Mouse (Mus musculus): Measurements from ENCODE around the gene Tmem270. TPM values are rescaled to one million over a fixed set of nuclear protein-coding genes. Genes with fewer than 3 reads are reported as not detected.

Gene Tmem270
- not detected in 2 replicates for polyA plus RNA-seq (2012; rRNA removed; ENCODE audit: low replicate concordance)

DNA sequence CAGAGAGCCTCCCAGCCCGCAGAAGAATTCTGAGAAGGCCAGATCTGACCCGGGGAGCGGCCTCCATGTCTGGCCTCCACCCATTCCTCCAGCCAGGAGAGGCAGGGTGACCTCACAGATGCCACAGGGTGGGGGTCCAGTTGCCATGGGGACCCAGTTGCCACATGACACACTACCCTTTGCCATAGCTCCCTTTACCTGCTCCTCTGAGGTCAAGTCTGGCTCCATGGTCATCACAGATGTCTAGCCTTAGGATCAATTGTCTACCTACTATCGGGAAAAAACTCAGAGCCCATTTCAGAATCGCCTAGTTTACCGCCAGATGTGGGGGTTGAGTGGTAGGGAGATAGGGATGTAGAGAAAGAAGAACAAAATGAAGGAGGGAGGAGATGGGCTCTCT lies at the start of gene Tmem270:
TSS of gene Tmem270 (minus strand) at position 101 of the 400 bp plus-strand sequence.

DNA sequence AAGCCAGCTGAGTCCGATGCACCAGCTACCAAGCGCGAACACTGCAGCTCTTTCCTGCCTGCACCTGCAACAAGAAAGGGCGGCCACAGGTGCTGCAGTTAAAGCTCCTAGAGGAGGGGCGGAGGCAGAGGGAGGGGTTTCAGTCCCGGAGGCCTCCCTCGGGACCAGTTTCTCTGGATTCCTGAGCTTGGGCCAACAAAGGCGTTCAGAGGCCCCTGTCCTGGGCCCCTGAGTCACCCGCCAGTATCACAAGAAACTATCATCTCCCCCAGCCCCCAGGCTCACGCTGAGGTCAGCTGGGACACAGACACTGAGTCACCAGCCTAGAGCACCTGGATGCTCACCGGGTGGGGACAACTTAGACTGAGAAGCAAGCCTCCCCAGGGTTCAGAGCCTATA lies 40.3 kb upstream of the Tmem270 start, which contains the start of gene Cldn4:
TSS of gene Cldn4 (minus strand) at position 78 of the 399 bp plus-strand sequence.

DNA sequence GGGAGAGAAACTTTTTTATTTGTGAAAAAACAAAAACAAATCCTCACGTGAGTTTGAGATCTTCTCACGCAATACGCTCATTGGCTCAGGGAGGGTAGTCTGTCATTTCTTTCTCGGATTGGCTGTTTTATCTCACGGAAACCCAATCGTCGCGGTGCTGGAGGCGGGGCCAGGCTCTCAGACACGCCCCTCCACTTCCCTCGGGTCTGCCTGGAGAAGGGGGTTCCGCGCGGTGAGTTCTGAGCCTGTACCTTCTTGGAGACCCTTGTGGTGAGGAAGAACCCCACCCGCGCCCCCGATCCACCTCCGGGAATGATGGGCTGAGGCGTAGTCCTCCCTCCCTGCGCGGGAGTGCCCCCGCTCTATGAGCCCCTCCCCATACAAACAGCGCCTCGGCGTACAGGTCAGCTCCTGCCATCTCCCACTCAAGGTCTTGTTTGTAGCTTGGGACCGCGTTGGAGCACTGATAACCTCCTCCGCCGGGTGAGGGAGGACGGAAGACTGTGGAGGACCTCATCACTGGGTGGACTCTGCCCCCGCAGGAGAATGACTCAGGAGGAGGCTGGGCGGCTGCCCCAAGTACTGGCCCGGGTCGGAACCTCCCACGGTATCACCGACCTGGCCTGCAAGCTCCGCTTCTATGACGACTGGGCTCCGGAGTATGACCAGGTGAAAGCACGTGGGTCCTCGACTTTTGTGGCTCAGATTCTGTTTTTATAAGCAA lies 25.8 kb upstream of the Tmem270 start, which contains the start of gene Mettl27:
TSS of gene Mettl27 (plus strand) at position 190 of the 724 bp plus-strand sequence.

DNA sequence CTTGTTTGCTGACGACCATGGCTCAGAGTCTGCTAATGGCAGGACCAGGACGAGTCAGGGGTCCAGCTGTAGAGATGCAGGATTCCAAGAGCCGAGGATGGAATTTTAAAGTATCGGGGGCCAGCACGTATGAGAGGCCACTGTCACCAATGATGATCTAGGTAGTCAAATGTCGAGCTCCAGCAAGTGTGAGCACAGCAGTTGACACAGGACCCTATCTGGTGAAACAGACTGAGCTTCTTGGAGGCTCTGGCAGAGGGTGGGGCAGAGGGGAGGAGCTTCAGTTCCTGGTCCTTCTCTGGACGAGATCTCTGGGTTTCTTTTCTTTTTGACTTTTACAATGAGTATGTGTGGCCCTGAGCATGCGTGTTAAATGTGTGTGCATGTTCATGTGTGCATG lies 8.8 kb upstream of the Tmem270 start, which contains the start of gene Cldn13:
TSS of gene Cldn13 (minus strand) at position 216 of the 400 bp plus-strand sequence.

Other genes starting within 250 kb of the Tmem270 start
- gene Limk1, start 218.1 kb downstream of the Tmem270 start, polyA plus RNA-seq (2012; rRNA removed; ENCODE audit: low replicate concordance) = 21.5 and 37.1 TPM in 2 replicates
- gene Eln, start 159.4 kb downstream of the Tmem270 start, polyA plus RNA-seq (2012; rRNA removed; ENCODE audit: low replicate concordance) = 129 and 229 TPM in 2 replicates
- gene Cldn13, start 8.8 kb upstream of the Tmem270 start, polyA plus RNA-seq (2012; rRNA removed; ENCODE audit: low replicate concordance) = 0.47 and 0.62 TPM in 2 replicates
- gene Mettl27, start 25.6 kb upstream of the Tmem270 start, polyA plus RNA-seq (2012; rRNA removed; ENCODE audit: low replicate concordance) = 27.0 and 37.6 TPM in 2 replicates
- 113 and 188 TPM in 2 replicates for gene Cldn4, start 40.2 kb upstream of the Tmem270 start, polyA plus RNA-seq (2012; rRNA removed; ENCODE audit: low replicate concordance)
- 112 and 273 TPM in 2 replicates for gene Cldn3, start 79.5 kb upstream of the Tmem270 start, polyA plus RNA-seq (2012; rRNA removed; ENCODE audit: low replicate concordance)
- gene Abhd11, start 102.4 kb upstream of the Tmem270 start, polyA plus RNA-seq (2012; rRNA removed; ENCODE audit: low replicate concordance) = 105 and 132 TPM in 2 replicates
- gene Stx1a, start 116.7 kb upstream of the Tmem270 start, polyA plus RNA-seq (2012; rRNA removed; ENCODE audit: low replicate concordance) = 13.5 and 18.0 TPM in 2 replicates
- gene Dnajc30, start 157.5 kb upstream of the Tmem270 start, polyA plus RNA-seq (2012; rRNA removed; ENCODE audit: low replicate concordance) = 34.6 and 70.6 TPM in 2 replicates
- 48.1 and 60.4 TPM in 2 replicates for gene Bud23, start 158.2 kb upstream of the Tmem270 start, polyA plus RNA-seq (2012; rRNA removed; ENCODE audit: low replicate concordance)
- gene Vps37d, start 171.5 kb upstream of the Tmem270 start, polyA plus RNA-seq (2012; rRNA removed; ENCODE audit: low replicate concordance) = 1.6 and 6.2 TPM in 2 replicates
- 217 and 264 TPM in 2 replicates for gene Mlxipl, start 183.2 kb upstream of the Tmem270 start, polyA plus RNA-seq (2012; rRNA removed; ENCODE audit: low replicate concordance)
- 11.4 and 12.6 TPM in 2 replicates for gene Tbl2, start 242.9 kb upstream of the Tmem270 start, polyA plus RNA-seq (2012; rRNA removed; ENCODE audit: low replicate concordance)